Mouse (Mus musculus): ENCODE data around the gene Trnau1ap. TPM values are rescaled to one million over a fixed set of nuclear protein-coding genes. Genes with fewer than 3 reads are reported as not detected.
"Not testable (repeated sequence)": the region's sequence is repeated elsewhere in the genome, so short reads cannot be mapped to it uniquely, and the experiment has no call there.

The Trnau1ap gene
- polyA plus RNA-seq, 1 experiment from 2014 or later: 72.8 TPM

DNA sequence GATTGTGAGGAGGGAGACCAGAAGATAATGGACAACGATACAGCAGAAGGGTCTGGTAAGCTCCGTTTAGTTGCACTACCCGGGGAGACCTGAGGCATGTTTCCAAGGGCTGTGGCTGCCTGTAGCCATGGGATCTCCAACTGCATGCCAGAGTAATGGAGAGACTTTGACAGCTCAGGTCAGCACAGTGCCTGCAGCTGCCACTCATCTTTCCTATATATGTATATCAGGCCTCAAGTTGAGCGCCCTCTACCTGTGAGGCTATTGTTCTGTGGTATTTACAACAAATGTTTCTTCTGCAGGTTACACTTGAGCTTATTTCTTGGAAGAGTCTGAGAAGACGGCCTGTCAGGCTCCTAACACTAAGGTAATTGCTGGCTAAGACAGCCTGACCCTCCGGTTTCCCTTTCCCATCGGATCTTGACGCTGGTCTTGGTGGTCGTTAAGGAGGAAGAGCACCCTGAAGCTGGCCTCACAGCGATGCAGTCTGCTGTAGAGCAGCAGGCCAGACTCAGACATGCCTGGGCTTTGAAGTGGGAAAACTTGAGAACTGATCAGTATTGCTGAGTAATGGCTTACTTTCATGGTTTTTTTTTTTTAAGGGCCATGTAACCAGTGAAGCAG is 19.4 kb downstream of the Trnau1ap start:
- Histone ChIP-seq H3K27me3 (replicated peaks; ENCODE audit: control insufficient read depth, insufficient read depth, low read length) (no peaks in the 10 kb centered on the region), H3K4me1 (replicated peaks; ENCODE audit: control insufficient read depth, insufficient read depth, low read length) (peaks cover 8% of the 10 kb centered on the region; the same call in 1 of the 2 replicates), H3K36me3 (ENCODE audit: control insufficient read depth, insufficient read depth, low read length) (peaks cover 45% of the 10 kb centered on the region), H3K4me2 (ENCODE audit: low read length) (peak overlapping the region; percentile 91), H3K9me3 (ENCODE audit: control insufficient read depth, low read length) (no peaks in the 10 kb centered on the region), H3K4me3 (ENCODE audit: low read depth, low read length) (peak overlapping the region; percentile 87), H3K9ac (ENCODE audit: low read length) (peak overlapping the region; percentile 96), H3K27ac (ENCODE audit: low read depth) (0 out of 2 replicates have a peak overlapping the region, but pooled peaks have one; percentile 88)
- DNase-seq (ENCODE audit: low spot score): no peak
- no peak; the same call in 1 of the 2 replicates for ATAC-seq (replicated peaks; ENCODE audit: low FRiP score, low TSS enrichment, low read depth)
- WGBS: 30% methylated on average over 10 of the region's 10 CpGs

- Histone ChIP-seq H3K4me3 (ENCODE audit: low read depth, low read length) (peak overlapping the region; percentile 87), H3K9ac (ENCODE audit: low read length) (peak overlapping the region; percentile 96), H3K27ac (ENCODE audit: low read depth) (peak overlapping the region; percentile 88), H3K4me1 (replicated peaks; ENCODE audit: control insufficient read depth, insufficient read depth, low read length) (peaks cover 8% of the 10 kb centered on the region; the same call in 1 of the 2 replicates), H3K27me3 (replicated peaks; ENCODE audit: control insufficient read depth, insufficient read depth, low read length) (no peaks in the 10 kb centered on the region), H3K36me3 (ENCODE audit: control insufficient read depth, insufficient read depth, low read length) (peaks cover 45% of the 10 kb centered on the region), H3K9me3 (ENCODE audit: control insufficient read depth, low read length) (no peaks in the 10 kb centered on the region), H3K4me2 (ENCODE audit: low read length) (peak overlapping the region; percentile 91)
- no peak for ATAC-seq (replicated peaks; ENCODE audit: low FRiP score, low TSS enrichment, low read depth)
- no peak for DNase-seq (ENCODE audit: low spot score)
- WGBS: under 1% methylated on average over 15 of the region's 15 CpGs
Observed at GRCm38 (mm10) chr4:132309140-132309848, 20.0 kb downstream of the Trnau1ap start.

- H3K9ac ChIP-seq (ENCODE audit: low read length): peak overlapping the region; percentile 96
- peaks cover 8% of the 10 kb centered on the region; the same call in 1 of the 2 replicates for H3K4me1 ChIP-seq (replicated peaks; ENCODE audit: control insufficient read depth, insufficient read depth, low read length)
- H3K4me3 ChIP-seq (ENCODE audit: low read depth, low read length): peak overlapping the region; percentile 87
- H3K27me3 ChIP-seq (replicated peaks; ENCODE audit: control insufficient read depth, insufficient read depth, low read length): no peaks in the 10 kb centered on the region
- peak overlapping the region; percentile 88 for H3K27ac ChIP-seq (ENCODE audit: low read depth)
- peak overlapping the region; percentile 91 for H3K4me2 ChIP-seq (ENCODE audit: low read length)
- under 1% methylated on average over 41 of the region's 41 CpGs for WGBS
- ATAC-seq (replicated peaks; ENCODE audit: low FRiP score, low TSS enrichment, low read depth): peak; percentile 87
- H3K9me3 ChIP-seq (ENCODE audit: control insufficient read depth, low read length): no peaks in the 10 kb centered on the region
- DNase-seq (ENCODE audit: low spot score): peak; percentile 95
- peaks cover 38% of the 10 kb centered on the region for H3K36me3 ChIP-seq (ENCODE audit: control insufficient read depth, insufficient read depth, low read length)
Observed at GRCm38 (mm10) chr4:132308437-132309139, 20.8 kb downstream of the Trnau1ap start.

DNA sequence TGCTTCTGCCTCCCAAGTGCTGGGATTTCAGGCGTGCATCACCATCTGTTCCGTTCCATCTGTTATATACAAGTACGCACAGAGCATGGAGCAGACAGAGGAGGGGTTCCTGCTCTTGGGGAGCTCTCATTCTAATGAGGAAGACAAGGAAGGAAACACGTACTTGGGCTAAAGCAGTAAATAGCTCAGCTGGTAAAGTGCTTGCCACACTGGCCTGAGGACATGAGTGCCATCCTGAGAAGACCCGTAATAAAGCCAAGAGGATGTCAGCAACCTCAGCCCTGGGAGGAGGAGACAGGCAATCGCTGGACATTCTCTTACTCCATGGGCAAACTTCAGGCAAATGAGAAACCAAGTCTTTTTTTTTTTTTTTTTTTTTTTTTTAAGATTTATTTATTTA is 23.3 kb downstream of the Trnau1ap start:
- Histone ChIP-seq H3K27ac (ENCODE audit: low read depth) (no peak overlapping the region), H3K9ac (ENCODE audit: low read length) (no peak overlapping the region), H3K4me3 (ENCODE audit: low read depth, low read length) (no peak overlapping the region), H3K36me3 (ENCODE audit: control insufficient read depth, insufficient read depth, low read length) (peaks cover 15% of the 10 kb centered on the region), H3K9me3 (ENCODE audit: control insufficient read depth, low read length) (no peaks in the 10 kb centered on the region), H3K4me1 (replicated peaks; ENCODE audit: control insufficient read depth, insufficient read depth, low read length) (peaks cover 8% of the 10 kb centered on the region; the same call in 1 of the 2 replicates), H3K27me3 (replicated peaks; ENCODE audit: control insufficient read depth, insufficient read depth, low read length) (no peaks in the 10 kb centered on the region), H3K4me2 (ENCODE audit: low read length) (no peak overlapping the region)
- DNase-seq (ENCODE audit: low spot score): no peak
- WGBS: 81% methylated on average over 6 of the region's 6 CpGs
- ATAC-seq (replicated peaks; ENCODE audit: low FRiP score, low TSS enrichment, low read depth): no peak

DNA sequence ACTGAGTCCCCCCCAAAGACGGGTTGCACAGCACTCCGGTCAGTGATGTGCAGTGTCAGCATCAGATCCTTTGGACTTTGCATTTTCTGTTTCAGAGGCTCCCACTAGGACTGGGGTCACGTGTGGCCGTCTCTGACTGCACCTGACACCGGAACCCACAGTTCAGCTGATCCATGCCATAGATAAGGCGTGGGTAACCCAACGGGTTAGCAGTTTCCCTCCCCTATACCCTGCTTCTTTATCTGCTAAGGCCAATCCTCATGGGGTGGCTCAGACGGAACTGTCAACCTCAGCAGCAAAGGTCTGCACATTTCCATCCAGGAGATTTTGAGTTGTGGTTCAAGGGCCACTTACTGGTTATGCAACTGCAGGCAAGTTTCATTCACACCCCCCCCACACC is 24.1 kb downstream of the Trnau1ap start:
- Histone ChIP-seq H3K27ac (ENCODE audit: low read depth) (no peak overlapping the region), H3K4me3 (ENCODE audit: low read depth, low read length) (no peak overlapping the region), H3K9ac (ENCODE audit: low read length) (no peak overlapping the region), H3K4me2 (ENCODE audit: low read length) (no peak overlapping the region), H3K27me3 (replicated peaks; ENCODE audit: control insufficient read depth, insufficient read depth, low read length) (no peaks in the 10 kb centered on the region), H3K36me3 (ENCODE audit: control insufficient read depth, insufficient read depth, low read length) (peaks cover 8% of the 10 kb centered on the region), H3K9me3 (ENCODE audit: control insufficient read depth, low read length) (no peaks in the 10 kb centered on the region), H3K4me1 (replicated peaks; ENCODE audit: control insufficient read depth, insufficient read depth, low read length) (peaks cover 8% of the 10 kb centered on the region; the same call in 1 of the 2 replicates)
- 85% methylated on average over 8 of the region's 8 CpGs for WGBS
- ATAC-seq (replicated peaks; ENCODE audit: low FRiP score, low TSS enrichment, low read depth) (no peak), DNase-seq (ENCODE audit: low spot score) (no peak)

DNA sequence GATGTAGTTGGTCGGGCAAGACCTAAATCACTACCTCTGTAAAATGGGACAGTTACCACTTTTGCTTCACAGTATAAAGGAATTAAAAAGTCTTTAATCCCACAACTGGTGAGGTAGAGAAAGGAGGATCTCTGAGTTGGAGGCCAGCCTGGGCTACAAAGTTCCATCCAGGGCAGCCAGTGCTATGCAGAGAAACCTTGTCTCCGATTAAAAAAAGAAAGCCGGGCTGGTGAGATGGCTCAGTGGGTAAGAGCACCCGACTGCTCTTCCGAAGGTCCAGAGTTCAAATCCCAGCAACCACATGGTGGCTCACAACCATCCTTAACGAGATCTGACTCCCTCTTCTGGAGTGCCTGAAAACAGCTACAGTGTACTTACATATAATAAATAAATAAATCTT is 25.9 kb downstream of the Trnau1ap start:
- Histone ChIP-seq H3K27ac (ENCODE audit: low read depth) (peak overlapping the region; percentile 16; the same call in 1 of the 2 replicates), H3K9ac (ENCODE audit: low read length) (peak overlapping the region; percentile 48; the same call in 1 of the 2 replicates), H3K4me3 (ENCODE audit: low read depth, low read length) (peak overlapping the region; percentile 45), H3K4me2 (ENCODE audit: low read length) (peak overlapping the region; percentile 68)
- ATAC-seq (replicated peaks; ENCODE audit: low FRiP score, low TSS enrichment, low read depth); H3K27me3 ChIP-seq (replicated peaks; ENCODE audit: control insufficient read depth, insufficient read depth, low read length); H3K36me3 ChIP-seq (ENCODE audit: control insufficient read depth, insufficient read depth, low read length); H3K4me1 ChIP-seq (replicated peaks; ENCODE audit: control insufficient read depth, insufficient read depth, low read length); H3K9me3 ChIP-seq (ENCODE audit: control insufficient read depth, low read length); DNase-seq (ENCODE audit: low spot score): not testable (repeated sequence)
- WGBS: 36% methylated on average over 6 of the region's 6 CpGs

- peak within 1 kb of the TSS; percentile 68 for H3K4me2 ChIP-seq (ENCODE audit: low read length)
Observed at GRCm38 (mm10) chr4:132302939-132303479, 26.3 kb downstream of the Trnau1ap start, which contains the start of gene Rab42. TSS of gene Rab42 (minus strand) at chr4:132303385.

More at GRCm38 (mm10) chr4:132302939-132303479, 26.3 kb downstream of the Trnau1ap start, which contains the start of gene Rab42:
- Histone ChIP-seq H3K36me3 (ENCODE audit: control insufficient read depth, insufficient read depth, low read length) (no peaks in the 10 kb centered on the region), H3K4me1 (replicated peaks; ENCODE audit: control insufficient read depth, insufficient read depth, low read length) (no peaks in the 10 kb centered on the region), H3K4me3 (ENCODE audit: low read depth, low read length) (peak within 1 kb of the TSS; percentile 45), H3K27ac (ENCODE audit: low read depth) (peak within 1 kb of the TSS; percentile 16; the same call in 1 of the 2 replicates), H3K9ac (ENCODE audit: low read length) (peak within 1 kb of the TSS; percentile 48), H3K9me3 (ENCODE audit: control insufficient read depth, low read length) (no peaks in the 10 kb centered on the region), H3K27me3 (replicated peaks; ENCODE audit: control insufficient read depth, insufficient read depth, low read length) (no peaks in the 10 kb centered on the region)
- ATAC-seq (replicated peaks; ENCODE audit: low FRiP score, low TSS enrichment, low read depth): peak; percentile 76
- DNase-seq (ENCODE audit: low spot score): peak; percentile 87
- 1% methylated on average over 31 of the region's 31 CpGs for WGBS
